ENCODE assay signal across 25 mouse cellular contexts in genomic region chr8:42156588-42156987, GRCm38 (mm10).
DNase-seq lines count a peak whose midpoint lies in the region; ATAC-seq and TF ChIP-seq lines count a peak whose summit lies in the region.
"Had no signal": no experiment of that assay in that cellular context is flagged by ENCODE, and none has a peak within 500 bp of the region (broad histone marks: within the 10 kb centered on the region; RNA-seq: fewer than 3 reads in every experiment).

No protein-coding gene starts in this region.

- no peaks in the 10 kb centered on the region for H3K4me1 ChIP-seq in kidney, embryonic 14.5 days (ENCODE audit: control insufficient read depth, insufficient read depth, low read length)
- H3K4me1 ChIP-seq in kidney, adult 2 months (ENCODE audit: control insufficient read depth, insufficient read depth, low read length), result no peaks in the 10 kb centered on the region
- no peaks in the 10 kb centered on the region for H3K4me1 ChIP-seq in kidney, postnatal 0 days (replicated peaks; ENCODE audit: insufficient read depth, low read length)
- no peaks in the 10 kb centered on the region for H3K4me1 ChIP-seq in neural tube, embryonic 11.5 days (ENCODE audit: control insufficient read depth, insufficient read depth, low read length)
- no peaks in the 10 kb centered on the region for H3K4me1 ChIP-seq in heart, embryonic 12.5 days (replicated peaks)
- H3K4me1 ChIP-seq: embryonic facial prominence, embryonic 10.5 days; embryonic facial prominence, embryonic 13.5 days; forebrain, embryonic 12.5 days; forebrain, embryonic 15.5 days; heart, embryonic 13.5 days had no signal

- no peak overlapping the region for H3K4me3 ChIP-seq in kidney, embryonic 14.5 days (ENCODE audit: low read length)
- H3K4me3 ChIP-seq in kidney, adult 2 months (ENCODE audit: insufficient read depth, low read depth, low read length), result no peak overlapping the region
- H3K4me3 ChIP-seq in kidney, postnatal 0 days (replicated peaks; ENCODE audit: low read depth, low read length), result no peak overlapping the region
- no peak overlapping the region for H3K4me3 ChIP-seq in neural tube, embryonic 11.5 days (ENCODE audit: low read depth, low read length)
- H3K4me3 ChIP-seq in heart, embryonic 12.5 days, result no peak overlapping the region
- H3K4me3 ChIP-seq: embryonic facial prominence, embryonic 10.5 days; embryonic facial prominence, embryonic 13.5 days; erythroblast, embryonic 14.5 days; forebrain, embryonic 12.5 days; forebrain, embryonic 15.5 days; heart, embryonic 13.5 days had no signal

- ATAC-seq in kidney, embryonic 14.5 days (ENCODE audit: low FRiP score, low TSS enrichment), result peak; percentile 94
- peak; percentile 65 for ATAC-seq in kidney, postnatal 0 days (replicated peaks; ENCODE audit: low FRiP score, low read depth)
- no peak for ATAC-seq in neural tube, embryonic 11.5 days (ENCODE audit: insufficient read depth, low FRiP score, low TSS enrichment)
- ATAC-seq in heart, embryonic 12.5 days (ENCODE audit: insufficient number of reproducible peaks, low FRiP score), result no peak
- ATAC-seq: CD4-positive, CD25-positive, alpha-beta regulatory T cell, adult 4 months; forebrain, embryonic 15.5 days; hindbrain, postnatal 0 days had no signal

- no peak for TF ChIP-seq CTCF in kidney, adult 2 months (conservative IDR thresholded peaks at IDR 0.05; ENCODE audit: insufficient read depth, insufficient read length, low read depth, low read length)
- no peak for TF ChIP-seq CTCF in kidney, postnatal 0 days (IDR thresholded peaks at IDR 0.05; ENCODE audit: low read depth)

- no peaks in the 10 kb centered on the region for H3K27me3 ChIP-seq in kidney, embryonic 14.5 days (ENCODE audit: control insufficient read depth, insufficient read depth, low read length)
- H3K27me3 ChIP-seq in kidney, adult 2 months (replicated peaks; ENCODE audit: control insufficient read depth, insufficient read depth, low read length), result no peaks in the 10 kb centered on the region
- no peaks in the 10 kb centered on the region for H3K27me3 ChIP-seq in kidney, postnatal 0 days (ENCODE audit: insufficient read depth, low read length)
- H3K27me3 ChIP-seq in neural tube, embryonic 11.5 days (ENCODE audit: control insufficient read depth, insufficient read depth, low read length), result no peaks in the 10 kb centered on the region
- H3K27me3 ChIP-seq in heart, embryonic 12.5 days (replicated peaks), result no peaks in the 10 kb centered on the region
- H3K27me3 ChIP-seq: embryonic facial prominence, embryonic 13.5 days; forebrain, embryonic 12.5 days; forebrain, embryonic 15.5 days; heart, embryonic 13.5 days had no signal

- no peak overlapping the region for H3K27ac ChIP-seq in kidney, embryonic 14.5 days (ENCODE audit: low read depth, low read length)
- H3K27ac ChIP-seq in kidney, adult 2 months (ENCODE audit: insufficient read depth, low read depth, low read length), result no peak overlapping the region
- H3K27ac ChIP-seq in kidney, postnatal 0 days, result no peak overlapping the region
- H3K27ac ChIP-seq in neural tube, embryonic 11.5 days (ENCODE audit: low read depth, low read length), result no peak overlapping the region
- H3K27ac ChIP-seq in heart, embryonic 12.5 days (ENCODE audit: poor library complexity, severe bottlenecking), result no peak overlapping the region
- H3K27ac ChIP-seq: embryonic facial prominence, embryonic 10.5 days; embryonic facial prominence, embryonic 13.5 days; forebrain, embryonic 12.5 days; forebrain, embryonic 15.5 days; heart, embryonic 13.5 days; hindbrain, embryonic 14.5 days; hindbrain, postnatal 0 days had no signal

- H3K9me3 ChIP-seq in kidney, embryonic 14.5 days (ENCODE audit: control insufficient read depth, low read length), result no peaks in the 10 kb centered on the region
- no peaks in the 10 kb centered on the region for H3K9me3 ChIP-seq in kidney, postnatal 0 days (replicated peaks; ENCODE audit: low read length)
- no peaks in the 10 kb centered on the region for H3K9me3 ChIP-seq in neural tube, embryonic 11.5 days (ENCODE audit: control insufficient read depth, low read length)
- H3K9me3 ChIP-seq in heart, embryonic 12.5 days (replicated peaks), result no peaks in the 10 kb centered on the region
- H3K9me3 ChIP-seq: embryonic facial prominence, embryonic 10.5 days; embryonic facial prominence, embryonic 13.5 days; forebrain, embryonic 12.5 days; forebrain, embryonic 15.5 days; heart, embryonic 13.5 days had no signal

- H3K4me2 ChIP-seq in kidney, embryonic 14.5 days (replicated peaks; ENCODE audit: low read depth, low read length), result no peak overlapping the region
- H3K4me2 ChIP-seq in kidney, postnatal 0 days (ENCODE audit: low read length), result no peak overlapping the region
- no peak overlapping the region for H3K4me2 ChIP-seq in neural tube, embryonic 11.5 days (ENCODE audit: low read depth)
- no peak overlapping the region for H3K4me2 ChIP-seq in heart, embryonic 12.5 days
- H3K4me2 ChIP-seq: embryonic facial prominence, embryonic 13.5 days; forebrain, embryonic 12.5 days; forebrain, embryonic 15.5 days; heart, embryonic 13.5 days; hindbrain, embryonic 14.5 days had no signal

- H3K9ac ChIP-seq in kidney, embryonic 14.5 days (ENCODE audit: low read depth, low read length), result no peak overlapping the region
- H3K9ac ChIP-seq in kidney, postnatal 0 days (ENCODE audit: low read depth, low read length), result no peak overlapping the region
- H3K9ac ChIP-seq in neural tube, embryonic 11.5 days (ENCODE audit: low read length), result no peak overlapping the region
- no peak overlapping the region for H3K9ac ChIP-seq in heart, embryonic 12.5 days
- H3K9ac ChIP-seq: embryonic facial prominence, embryonic 13.5 days; forebrain, embryonic 12.5 days; forebrain, embryonic 15.5 days; heart, embryonic 13.5 days; hindbrain, embryonic 14.5 days had no signal

- no peak for DNase-seq in kidney, adult 2 months
- DNase-seq in kidney, postnatal 0 days (ENCODE audit: low spot score), result peak; percentile 69
- no peak for DNase-seq in kidney, adult 11 months
- peak; percentile 9 for DNase-seq in neural tube, embryonic 11.5 days (ENCODE audit: low spot score)
- DNase-seq: adrenal gland, adult 2 months; adrenal gland, postnatal 14 days; cerebellum, adult 11 months; cerebellum, adult 2 months; cerebellum, adult 9-11 months; cerebellum, postnatal 25 days; gastrocnemius, postnatal 25 days; heart, adult 18-20 months; heart, postnatal 14 days; heart, postnatal 4 days had no signal

- WGBS in kidney, embryonic 14.5 days, result 12% methylated on average over 1 of the region's 1 CpGs
- 20% methylated on average over 1 of the region's 1 CpGs for whole genome bisulfite sequencing in kidney, adult 2 months
- WGBS in kidney, postnatal 0 days, result 19% methylated on average over 1 of the region's 1 CpGs
- 41% methylated on average over 1 of the region's 1 CpGs for WGBS in neural tube, embryonic 11.5 days
- WGBS in heart, embryonic 12.5 days, result 49% methylated on average over 1 of the region's 1 CpGs

- H3K36me3 ChIP-seq in kidney, embryonic 14.5 days (ENCODE audit: control insufficient read depth, insufficient read depth, low read length), result no peaks in the 10 kb centered on the region
- no peaks in the 10 kb centered on the region for H3K36me3 ChIP-seq in kidney, adult 2 months (ENCODE audit: control insufficient read depth, insufficient read depth, low read length)
- no peaks in the 10 kb centered on the region for H3K36me3 ChIP-seq in kidney, postnatal 0 days (ENCODE audit: insufficient read depth, low read length)
- H3K36me3 ChIP-seq in neural tube, embryonic 11.5 days (ENCODE audit: control insufficient read depth, insufficient read depth, low read length), result no peaks in the 10 kb centered on the region
- no peaks in the 10 kb centered on the region for H3K36me3 ChIP-seq in heart, embryonic 12.5 days
- H3K36me3 ChIP-seq: embryonic facial prominence, embryonic 10.5 days; embryonic facial prominence, embryonic 13.5 days; forebrain, embryonic 12.5 days; forebrain, embryonic 15.5 days; heart, embryonic 13.5 days had no signal

- no peak for TF ChIP-seq POLR2A in kidney, adult 2 months (IDR thresholded peaks at IDR 0.05; ENCODE audit: low read depth, low read length)

Comparison
In these comparisons a context has a peak if more than half of its experiments do, and no peak if none do; other contexts are left out.
1. DNase-seq: peak in kidney, postnatal 0 days (single experiment) and neural tube, embryonic 11.5 days (single experiment); none in kidney, adult 2 months (single experiment) and kidney, adult 11 months (single experiment).
2. ATAC-seq: peak in kidney, embryonic 14.5 days (single experiment) and kidney, postnatal 0 days (single experiment); none in neural tube, embryonic 11.5 days (single experiment) and heart, embryonic 12.5 days (single experiment).